Mouse (Mus musculus) limb, embryonic 13.5 days (tissue): Measurements from ENCODE around the gene Zfp473. TPM values are rescaled to one million over a fixed set of nuclear protein-coding genes. Genes with fewer than 3 reads are reported as not detected.
"Not testable (repeated sequence)": the region's sequence is repeated elsewhere in the genome, so short reads cannot be mapped to it uniquely, and the experiment has no call there.

ENCODE experiments used
- ATAC-seq: fragments of 200-750 bp; cut with Nextera tagmentation; 2 replicates; pipeline ENCODE4 v1.8.0; 2017; ENCODE audit warnings: low read depth, moderate number of reproducible peaks, moderate TSS enrichment; ENCODE audit not compliant: low FRiP score
- H3K27ac ChIP-seq: fragments of 300-500 bp; sonication (generic); 2 replicates; pipeline ENCODE4 v1.5.1; 2015; ENCODE audit warnings: inconsistent platforms, mild to moderate bottlenecking, moderate library complexity
- H3K27me3 ChIP-seq: fragments of 300-500 bp; sonication (generic); 2 replicates; pipeline ENCODE4 v1.6.1; 2015; ENCODE audit warnings: mild to moderate bottlenecking, inconsistent platforms
- H3K36me3 ChIP-seq: fragments of 300-500 bp; sonication (generic); 2 replicates; pipeline ENCODE4 v1.6.1; 2015; ENCODE audit warnings: inconsistent platforms, mild to moderate bottlenecking, moderate library complexity
- H3K4me1 ChIP-seq: fragments of 300-500 bp; sonication (generic); 2 replicates; pipeline ENCODE4 v1.6.1; 2015; ENCODE audit warnings: inconsistent platforms
- H3K4me2 ChIP-seq: fragments of 300-500 bp; sonication (generic); replicated peaks from 2 replicates; pipeline ENCODE4 v1.6.1; 2015; ENCODE audit warnings: inconsistent platforms, mild to moderate bottlenecking, moderate library complexity
- H3K4me3 ChIP-seq: fragments of 300-500 bp; sonication (generic); 2 replicates; pipeline ENCODE4 v1.5.1; 2015; ENCODE audit warnings: moderate library complexity, mild to moderate bottlenecking, inconsistent platforms
- H3K9ac ChIP-seq: fragments of 300-500 bp; sonication (generic); 2 replicates; pipeline ENCODE4 v1.6.1; 2015; ENCODE audit warnings: mild to moderate bottlenecking, inconsistent platforms
- H3K9me3 ChIP-seq: fragments of 300-500 bp; sonication (generic); 2 replicates; pipeline ENCODE4 v1.6.1; 2016; ENCODE audit warnings: inconsistent platforms
- WGBS: fragments of 180-500 bp; shearing (Covaris S2); methylation state at CpG from one replicate; pipeline ENCODE4 v1.1.7; 2015; 5-methylcytosine and 5-hydroxymethylcytosine counted together
- polyA plus RNA-seq: library from polyadenylated mRNA; unstranded; fragments of >200 nt; fragmentation: Nextera tagmentation; extraction: Ambion mirVana; gene quantifications from 2 replicates; pipeline ENCODE4 v1.2.1, GENCODE M21; 2015

The Zfp473 gene
- polyA plus RNA-seq, 1 experiment from 2014 or later, result 1.7 TPM

- ATAC-seq, result not testable (repeated sequence)
- WGBS, result 84% methylated on average over 6 of the region's 6 CpGs
These were observed 42.8 kb downstream of the Zfp473 start for GRCm38 (mm10) chr7:44708093-44708492.

GRCm38 (mm10) chr7:44707169-44707675 is 43.6 kb downstream of the Zfp473 start:
- WGBS, result 93% methylated on average over 5 of the region's 5 CpGs
- no peak overlapping the region for H3K27ac ChIP-seq
- H3K4me1 ChIP-seq, result no peaks in the 10 kb centered on the region
- no peak overlapping the region for H3K4me3 ChIP-seq
- H3K27me3 ChIP-seq, result no peaks in the 10 kb centered on the region
- no peak for ATAC-seq
- no peak overlapping the region for H3K4me2 ChIP-seq
- H3K36me3 ChIP-seq, result no peaks in the 10 kb centered on the region
- no peak overlapping the region for H3K9ac ChIP-seq
- H3K9me3 ChIP-seq, result no peaks in the 10 kb centered on the region

More at GRCm38 (mm10) chr7:44708093-44708492, 42.8 kb downstream of the Zfp473 start:
- H3K27ac ChIP-seq, H3K4me1 ChIP-seq, H3K9me3 ChIP-seq, H3K4me2 ChIP-seq, H3K27me3 ChIP-seq, H3K4me3 ChIP-seq, H3K9ac ChIP-seq, H3K36me3 ChIP-seq: not testable (repeated sequence)

GRCm38 (mm10) chr7:44706322-44706721 is 44.5 kb downstream of the Zfp473 start:
- Histone ChIP-seq H3K27me3 (no peaks in the 10 kb centered on the region), H3K4me1 (no peaks in the 10 kb centered on the region), H3K36me3 (no peaks in the 10 kb centered on the region), H3K4me2 (no peak overlapping the region), H3K4me3 (no peak overlapping the region), H3K9me3 (no peaks in the 10 kb centered on the region), H3K9ac (no peak overlapping the region), H3K27ac (no peak overlapping the region)
- ATAC-seq, result no peak

GRCm38 (mm10) chr7:44705086-44705485 is 45.8 kb downstream of the Zfp473 start:
- no peaks in the 10 kb centered on the region for H3K4me1 ChIP-seq
- no peak overlapping the region for H3K4me3 ChIP-seq
- 92% methylated on average over 4 of the region's 4 CpGs for WGBS
- no peaks in the 10 kb centered on the region for H3K27me3 ChIP-seq
- ATAC-seq, result no peak
- H3K9ac ChIP-seq, result no peak overlapping the region
- H3K27ac ChIP-seq, result no peak overlapping the region
- H3K9me3 ChIP-seq, result no peaks in the 10 kb centered on the region
- H3K4me2 ChIP-seq, result no peak overlapping the region
- H3K36me3 ChIP-seq, result no peaks in the 10 kb centered on the region

GRCm38 (mm10) chr7:44704363-44704762 is 46.5 kb downstream of the Zfp473 start:
- no peak overlapping the region for H3K4me2 ChIP-seq
- no peak overlapping the region for H3K9ac ChIP-seq
- H3K4me3 ChIP-seq, result no peak overlapping the region
- no peaks in the 10 kb centered on the region for H3K4me1 ChIP-seq
- H3K36me3 ChIP-seq, result no peaks in the 10 kb centered on the region
- ATAC-seq, result no peak
- no peaks in the 10 kb centered on the region for H3K27me3 ChIP-seq
- 61% methylated on average over 3 of the region's 3 CpGs for WGBS
- H3K9me3 ChIP-seq, result no peaks in the 10 kb centered on the region
- H3K27ac ChIP-seq, result no peak overlapping the region

GRCm38 (mm10) chr7:44702985-44703384 is 47.9 kb downstream of the Zfp473 start:
- H3K27ac ChIP-seq, result no peak overlapping the region
- H3K4me1 ChIP-seq, result peaks cover under 1% of the 10 kb centered on the region; the same call in 1 of the 2 replicates
- H3K4me3 ChIP-seq, result no peak overlapping the region
- no peaks in the 10 kb centered on the region for H3K9me3 ChIP-seq
- no peak overlapping the region for H3K4me2 ChIP-seq
- no peak overlapping the region for H3K9ac ChIP-seq
- no peaks in the 10 kb centered on the region for H3K36me3 ChIP-seq
- WGBS, result 76% methylated on average over 8 of the region's 8 CpGs
- ATAC-seq, result no peak
- H3K27me3 ChIP-seq, result no peaks in the 10 kb centered on the region

GRCm38 (mm10) chr7:44701921-44702320 is 48.9 kb downstream of the Zfp473 start:
- Histone ChIP-seq H3K4me2 (no peak overlapping the region), H3K36me3 (no peaks in the 10 kb centered on the region), H3K27ac (no peak overlapping the region), H3K9me3 (no peaks in the 10 kb centered on the region), H3K9ac (no peak overlapping the region), H3K4me1 (peaks cover 11% of the 10 kb centered on the region), H3K4me3 (no peak overlapping the region), H3K27me3 (peaks cover 2% of the 10 kb centered on the region; the same call in 1 of the 2 replicates)
- ATAC-seq, result 0 out of 2 replicates have a peak, but pooled peaks have one; percentile 46
- WGBS, result 8% methylated on average over 6 of the region's 6 CpGs

GRCm38 (mm10) chr7:44697980-44698379 is 52.9 kb downstream of the Zfp473 start:
- Histone ChIP-seq H3K36me3 (no peaks in the 10 kb centered on the region), H3K9ac (no peak overlapping the region), H3K9me3 (no peaks in the 10 kb centered on the region), H3K27ac (no peak overlapping the region), H3K4me3 (no peak overlapping the region), H3K4me1 (peaks cover 14% of the 10 kb centered on the region), H3K4me2 (no peak overlapping the region), H3K27me3 (peaks cover 6% of the 10 kb centered on the region; the same call in 1 of the 2 replicates)
- WGBS, result 56% methylated on average over 7 of the region's 7 CpGs
- ATAC-seq, result no peak

- H3K4me2 ChIP-seq, result peak overlapping the region; percentile 27
- H3K9me3 ChIP-seq, result no peaks in the 10 kb centered on the region
- peaks cover 6% of the 10 kb centered on the region; the same call in 1 of the 2 replicates for H3K27me3 ChIP-seq
- H3K36me3 ChIP-seq, result no peaks in the 10 kb centered on the region
- no peak overlapping the region for H3K4me3 ChIP-seq
- H3K9ac ChIP-seq, result 0 out of 2 replicates have a peak overlapping the region, but pooled peaks have one; percentile 13
- WGBS, result 10% methylated on average over 20 of the region's 20 CpGs
- H3K4me1 ChIP-seq, result peaks cover 14% of the 10 kb centered on the region
- peak; percentile 81 for ATAC-seq
- H3K27ac ChIP-seq, result no peak overlapping the region
These were observed 53.6 kb downstream of the Zfp473 start for GRCm38 (mm10) chr7:44697191-44697710.

- H3K9me3 ChIP-seq, result no peaks in the 10 kb centered on the region
- no peak overlapping the region for H3K9ac ChIP-seq
- peaks cover 6% of the 10 kb centered on the region; the same call in 1 of the 2 replicates for H3K27me3 ChIP-seq
- no peak overlapping the region for H3K4me2 ChIP-seq
- H3K4me1 ChIP-seq, result peaks cover 14% of the 10 kb centered on the region
- H3K36me3 ChIP-seq, result no peaks in the 10 kb centered on the region
- no peak overlapping the region for H3K4me3 ChIP-seq
- ATAC-seq, result no peak
- 86% methylated on average over 4 of the region's 4 CpGs for WGBS
- no peak overlapping the region for H3K27ac ChIP-seq
These were observed 55.6 kb downstream of the Zfp473 start for GRCm38 (mm10) chr7:44695223-44695622.

- Histone ChIP-seq H3K4me3 (no peak overlapping the region), H3K27me3 (peaks cover 6% of the 10 kb centered on the region; the same call in 1 of the 2 replicates), H3K9ac (no peak overlapping the region), H3K27ac (no peak overlapping the region), H3K9me3 (no peaks in the 10 kb centered on the region), H3K36me3 (no peaks in the 10 kb centered on the region), H3K4me2 (no peak overlapping the region), H3K4me1 (peaks cover 14% of the 10 kb centered on the region)
- ATAC-seq, result no peak
- WGBS, result 64% methylated on average over 10 of the region's 10 CpGs
These were observed 57.2 kb downstream of the Zfp473 start for GRCm38 (mm10) chr7:44693427-44694175.

- H3K27me3 ChIP-seq, result no peaks in the 10 kb centered on the region
- no peaks in the 10 kb centered on the region for H3K4me1 ChIP-seq
- no peak overlapping the region for H3K27ac ChIP-seq
- H3K9ac ChIP-seq, result no peak overlapping the region
- no peak overlapping the region for H3K4me2 ChIP-seq
- no peaks in the 10 kb centered on the region for H3K9me3 ChIP-seq
- H3K36me3 ChIP-seq, result no peaks in the 10 kb centered on the region
- WGBS, result 84% methylated on average over 7 of the region's 7 CpGs
- no peak for ATAC-seq
- no peak overlapping the region for H3K4me3 ChIP-seq
These were observed 61.5 kb downstream of the Zfp473 start for GRCm38 (mm10) chr7:44689331-44689730.
